Mouse (Mus musculus): ENCODE results near the gene Sypl2.
A peak's percentile ranks its signal among the peaks of the same experiment; 100 is the strongest.

Gene Sypl2

GRCm38 (mm10) chr3:108205601-108206000 is 20.8 kb downstream of the Sypl2 start:
- DNase-seq (ENCODE audit: low spot score in 2 of 2), result no peak

GRCm38 (mm10) chr3:108204470-108204869 is 22.0 kb downstream of the Sypl2 start:
- no peak for DNase-seq (ENCODE audit: low spot score in 2 of 2)

GRCm38 (mm10) chr3:108203621-108204325 is 22.7 kb downstream of the Sypl2 start:
- peak; percentile 54 to 81 for DNase-seq (ENCODE audit: low spot score in 2 of 2)

- no peak for DNase-seq (ENCODE audit: low spot score in 2 of 2)
Observed at GRCm38 (mm10) chr3:108203212-108203611, 23.2 kb downstream of the Sypl2 start.

DNA sequence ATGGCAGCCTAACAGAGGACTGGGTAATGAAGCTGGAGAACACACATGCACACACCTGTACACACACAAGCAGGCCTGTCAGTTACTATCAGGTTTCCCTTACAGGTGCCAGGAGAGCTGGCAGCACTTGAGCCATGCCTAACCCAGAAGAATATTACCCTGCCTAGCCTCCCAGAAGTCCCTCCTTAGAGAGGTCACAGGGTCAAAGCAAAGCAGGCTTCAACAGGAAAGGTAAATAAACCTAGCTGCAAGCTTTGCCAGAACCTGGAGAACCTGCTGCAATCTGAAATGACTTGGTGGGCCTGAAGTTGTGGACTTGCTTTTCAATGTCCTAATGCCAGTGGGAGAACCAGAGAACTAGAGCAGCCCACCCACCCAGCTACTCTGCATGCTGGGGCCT is 23.9 kb downstream of the Sypl2 start:
- no peak for DNase-seq (ENCODE audit: low spot score in 2 of 2)

DNA sequence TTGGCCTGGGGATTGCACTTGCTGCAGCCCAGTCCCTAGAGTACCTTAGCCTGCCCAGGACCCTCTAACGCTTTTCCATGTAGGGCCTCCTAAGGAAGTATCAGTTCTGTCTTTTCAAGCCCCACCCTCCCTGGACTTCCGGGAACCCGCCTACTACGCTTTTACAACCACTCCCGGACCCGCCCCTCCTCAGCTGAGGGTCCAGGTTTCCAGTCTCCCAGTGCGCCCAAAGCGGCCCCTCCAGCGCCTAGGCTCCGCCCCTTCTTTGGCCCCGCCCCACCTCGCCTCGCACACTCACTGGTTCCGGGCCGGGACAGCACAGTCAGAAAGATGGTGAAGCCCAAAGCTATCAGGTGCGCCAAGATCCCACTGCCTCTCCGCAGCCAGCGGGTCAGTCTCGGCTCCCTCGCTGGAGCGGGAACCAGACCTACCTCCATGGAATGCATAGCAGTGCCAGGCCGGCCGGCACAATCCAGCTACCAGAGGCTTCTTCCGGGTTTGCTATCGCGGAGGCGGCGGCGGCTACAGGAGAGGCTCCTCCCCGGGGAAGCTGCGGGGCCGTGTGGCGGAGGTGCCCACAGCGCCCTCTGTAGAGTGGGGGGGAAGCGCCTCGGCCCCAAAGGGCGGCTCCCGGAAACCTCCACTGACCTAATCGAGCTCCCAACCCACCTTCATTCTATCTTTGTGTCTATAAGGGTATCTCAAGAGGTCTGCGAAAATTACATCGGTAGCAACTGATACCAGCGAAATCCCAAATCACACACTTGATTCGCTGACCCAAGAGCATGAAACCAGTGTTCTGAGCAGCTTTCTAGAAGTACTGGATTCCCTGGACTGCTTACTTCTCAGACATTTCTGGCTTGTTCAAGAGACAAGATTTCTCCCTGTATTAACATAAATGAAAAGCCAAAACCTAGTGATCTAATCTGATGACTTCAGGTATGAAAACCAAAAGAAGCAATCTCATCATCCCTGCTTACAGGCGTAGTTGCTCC is 25.8 kb downstream of the Sypl2 start, which contains the start of gene Cyb561d1:
TSS of gene Cyb561d1 (minus strand) at position 884 of the 995 bp plus-strand sequence.
- DNase-seq (ENCODE audit: low spot score in 2 of 2), result peak; percentile 96 to 97

GRCm38 (mm10) chr3:108199231-108199630 is 27.2 kb downstream of the Sypl2 start:
- no peak for DNase-seq (ENCODE audit: low spot score in 2 of 2)

- no peak for DNase-seq (ENCODE audit: low spot score in 2 of 2)
Observed at GRCm38 (mm10) chr3:108197066-108197497, 29.4 kb downstream of the Sypl2 start.

DNA sequence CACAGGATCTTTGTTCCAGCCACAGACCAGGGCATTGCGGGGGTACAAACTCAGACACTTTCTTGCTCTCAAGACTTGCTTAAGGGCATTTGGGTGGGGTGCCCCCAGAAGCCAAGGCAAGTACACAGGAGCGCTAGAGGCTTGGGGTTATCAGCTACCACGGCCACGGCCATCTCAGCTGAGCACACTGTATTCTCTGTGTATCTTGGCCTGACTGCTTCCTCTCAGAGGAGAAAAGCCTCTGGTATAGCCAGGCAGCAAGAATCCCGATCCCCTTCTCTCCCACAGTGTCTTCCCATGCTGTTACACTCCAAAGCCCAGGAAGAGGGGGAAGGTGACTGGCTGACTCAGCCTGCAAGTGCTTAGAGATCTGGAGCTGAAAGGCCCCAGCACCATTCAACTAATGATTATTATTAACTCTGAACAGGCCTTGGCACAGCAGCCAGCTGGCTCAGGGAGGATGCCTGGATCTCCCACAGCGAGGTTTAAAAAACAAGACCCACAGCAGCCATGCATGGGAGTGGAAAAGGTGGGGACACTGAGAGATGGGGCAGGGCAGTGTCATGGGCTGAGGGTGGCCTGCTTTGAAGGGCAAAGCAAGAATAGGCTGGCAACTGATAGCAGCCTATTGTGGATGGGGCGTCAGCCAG is 30.4 kb downstream of the Sypl2 start:
- DNase-seq (ENCODE audit: low spot score in 2 of 2), result no peak

DNA sequence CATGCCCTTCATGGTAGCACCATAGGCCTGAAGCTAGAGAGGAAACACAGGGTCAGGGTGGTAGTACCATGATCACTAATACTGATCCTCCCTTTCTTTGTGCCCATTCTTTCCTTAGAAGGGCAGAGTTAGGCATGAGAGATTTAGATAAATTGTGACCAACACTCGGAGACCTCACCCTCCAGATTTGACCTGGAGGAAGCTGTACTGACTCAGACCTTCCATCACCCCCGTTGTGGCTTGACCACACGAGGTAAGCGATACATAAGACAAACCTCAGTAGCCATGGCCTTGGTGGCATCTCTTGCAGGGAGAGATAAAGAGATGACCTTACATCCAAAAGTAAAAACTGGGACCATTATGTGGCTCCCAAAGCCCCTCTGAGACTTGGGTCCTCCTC is 31.2 kb downstream of the Sypl2 start:
- DNase-seq (ENCODE audit: low spot score in 2 of 2), result no peak

- DNase-seq (ENCODE audit: low spot score in 2 of 2), result no peak
Observed at GRCm38 (mm10) chr3:108193686-108194085, 32.8 kb downstream of the Sypl2 start.

DNA sequence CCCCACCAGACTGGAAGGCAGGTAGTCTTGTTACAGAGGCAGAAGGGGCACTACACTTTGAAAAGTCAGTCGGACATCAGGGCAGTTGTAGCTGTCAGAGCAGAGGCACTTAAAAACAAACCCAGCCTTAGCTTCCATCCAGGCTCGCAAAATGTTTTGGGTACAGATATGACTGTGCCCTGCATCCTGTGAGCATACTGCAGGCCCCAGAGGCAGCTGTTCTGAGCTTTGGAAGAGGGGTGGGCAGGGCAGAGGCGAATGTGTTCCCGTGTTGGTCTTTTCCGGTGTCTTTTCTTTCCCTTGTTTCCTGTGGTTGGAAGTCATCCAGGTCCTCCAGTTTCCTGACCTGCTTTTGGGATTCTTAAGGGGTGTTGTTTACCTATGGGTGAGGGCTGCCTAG is 36.6 kb downstream of the Sypl2 start:
- no peak for DNase-seq (ENCODE audit: low spot score in 2 of 2)

GRCm38 (mm10) chr3:108188716-108189490 is 37.5 kb downstream of the Sypl2 start:
- DNase-seq (ENCODE audit: low spot score in 2 of 2), result no peak

DNA sequence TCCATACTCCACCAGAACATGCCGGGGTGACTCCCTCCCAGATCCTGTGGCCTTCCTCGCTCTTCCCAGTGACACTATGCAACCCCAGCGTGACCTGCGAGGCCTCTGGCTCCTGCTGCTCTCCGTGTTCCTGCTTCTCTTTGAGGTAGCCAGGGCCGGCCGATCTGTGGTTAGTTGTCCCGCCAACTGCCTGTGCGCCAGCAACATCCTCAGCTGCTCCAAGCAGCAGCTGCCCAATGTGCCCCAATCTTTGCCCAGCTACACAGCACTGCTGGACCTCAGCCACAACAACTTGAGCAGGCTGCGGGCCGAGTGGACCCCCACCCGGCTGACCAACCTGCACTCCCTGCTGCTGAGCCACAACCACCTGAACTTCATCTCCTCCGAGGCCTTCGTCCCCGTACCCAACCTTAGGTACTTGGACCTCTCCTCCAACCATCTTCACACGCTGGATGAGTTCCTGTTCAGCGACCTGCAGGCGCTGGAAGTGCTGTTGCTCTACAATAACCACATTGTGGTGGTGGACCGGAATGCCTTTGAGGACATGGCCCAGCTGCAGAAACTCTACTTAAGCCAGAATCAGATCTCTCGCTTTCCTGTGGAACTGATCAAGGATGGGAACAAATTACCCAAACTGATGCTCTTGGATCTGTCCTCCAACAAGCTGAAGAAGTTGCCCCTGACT is 39.2 kb downstream of the Sypl2 start:
- no peak for DNase-seq (ENCODE audit: low spot score in 2 of 2)

- peak in 1 of 2 experiments; percentile 37 for DNase-seq (ENCODE audit: low spot score in 2 of 2)
Observed at GRCm38 (mm10) chr3:108186098-108187047, 40.1 kb downstream of the Sypl2 start, which contains the start of gene Amigo1. TSS of gene Amigo1 (plus strand) at chr3:108186335.

- DNase-seq (ENCODE audit: low spot score in 2 of 2), result no peak
Observed at GRCm38 (mm10) chr3:108185460-108186097, 40.9 kb downstream of the Sypl2 start.

- DNase-seq (ENCODE audit: low spot score in 2 of 2), result no peak
Observed at GRCm38 (mm10) chr3:108184742-108185141, 41.7 kb downstream of the Sypl2 start.

GRCm38 (mm10) chr3:108180514-108180913 is 45.9 kb downstream of the Sypl2 start:
- DNase-seq (ENCODE audit: low spot score in 2 of 2), result no peak

All from thymus, postnatal 10 days (tissue).